Mouse (Mus musculus) heart, adult 2 months (tissue): ENCODE results near the gene Rho. TPM values are rescaled to one million over a fixed set of nuclear protein-coding genes. Genes with fewer than 3 reads are reported as not detected.

Source experiments
- DNase-seq, 2 experiments: peaks; one replicate each; pipeline ENCODE4 v3.0.0; 2021
- H3K27ac ChIP-seq: fragments of 200-600 bp; 2 replicates; pipeline ENCODE4 v1.8.1; 2022
- H3K27me3 ChIP-seq: fragments of 200-500 bp; 2 replicates; pipeline ENCODE4 v1.6.1; 2012; ENCODE audit warnings: mild to moderate bottlenecking, low read length, inconsistent platforms, mixed read lengths; ENCODE audit not compliant: control insufficient read depth, insufficient read depth
- H3K36me3 ChIP-seq: fragments of 200-500 bp; 2 replicates; pipeline ENCODE4 v1.6.1; 2012; ENCODE audit warnings: low read length, inconsistent platforms; ENCODE audit not compliant: control insufficient read depth, insufficient read depth
- H3K4me1 ChIP-seq: fragments of 200-500 bp; 2 replicates; pipeline ENCODE4 v1.6.1; 2011; ENCODE audit warnings: low read length; ENCODE audit not compliant: control insufficient read depth, insufficient read depth
- H3K4me3 ChIP-seq: fragments of 200-600 bp; 2 replicates; pipeline ENCODE4 v1.8.1; 2022
- H3K79me2 ChIP-seq: fragments of 200-500 bp; replicated peaks from 2 replicates; pipeline ENCODE4 v1.6.1; 2012; ENCODE audit warnings: mild to moderate bottlenecking, inconsistent platforms, low read length, moderate library complexity, mixed read lengths; ENCODE audit not compliant: control insufficient read depth, insufficient read depth
- H3K9ac ChIP-seq: fragments of 200-500 bp; 2 replicates; pipeline ENCODE4 v1.6.1; 2012; ENCODE audit warnings: low read depth, mild to moderate bottlenecking, control low read depth, inconsistent platforms, low read length, mixed read lengths
- CTCF ChIP-seq: fragments of 200-600 bp; IDR thresholded peaks from 2 replicates; pipeline ENCODE4 v1.8.1; 2022; ENCODE audit warnings: antibody characterized with exemption, mild to moderate bottlenecking, moderate library complexity
- EP300 ChIP-seq: fragments of 200-500 bp; IDR thresholded peaks from 2 replicates; pipeline ENCODE4 v1.6.1; 2011; ENCODE audit warnings: low read depth, low read length, control low read depth; ENCODE audit not compliant: insufficient read depth
- POLR2A ChIP-seq: fragments of 200-500 bp; IDR thresholded peaks from 2 replicates; pipeline ENCODE4 v1.6.1; 2011; ENCODE audit warnings: mild to moderate bottlenecking, low read depth, low read length, control low read depth; ENCODE audit not compliant: insufficient read depth
- WGBS: fragments of 180-500 bp; shearing (Covaris S2); methylation state at CpG from one replicate; pipeline ENCODE4 v1.1.7; 2018; 5-methylcytosine and 5-hydroxymethylcytosine counted together
- intact Hi-C: fragments of 180-260 bp; cut with DNase I; formaldehyde crosslinking; loops from one replicate; pipeline ENCODE4 v1.15.1; 2025
- polyA plus RNA-seq: library from polyadenylated mRNA; depleted of rRNA; stranded (reverse); fragments of >200 nt; gene quantifications from 2 replicates; pipeline ENCODE4 v1.2.3, GENCODE M21; 2012
- total RNA-seq, 2 experiments: library from RNA; stranded (reverse); gene quantifications; 2 replicates each; pipeline ENCODE4 v1.2.3; 2021

Gene Rho
- total and polyA plus RNA-seq, 3 experiments, result 0.23 to 1.3 TPM; not detected in 1

- H3K36me3 ChIP-seq, result no peaks in the 10 kb centered on the region
- H3K27ac ChIP-seq, result no peak overlapping the region; the same call in 1 of the 2 replicates
- 39% methylated on average over 5 of the region's 5 CpGs for WGBS
- peaks cover 29% of the 10 kb centered on the region for H3K4me1 ChIP-seq
- H3K79me2 ChIP-seq, result no peaks in the 10 kb centered on the region
- H3K9ac ChIP-seq, result no peak overlapping the region
- no peak overlapping the region for H3K4me3 ChIP-seq
- DNase-seq, result no peak
- H3K27me3 ChIP-seq, result no peaks in the 10 kb centered on the region
- intact Hi-C loops, result no loop called here
- no peak for TF ChIP-seq POLR2A
- TF ChIP-seq EP300, result no peak
- no peak for TF ChIP-seq CTCF
These were observed 14.9 kb upstream of the Rho start for GRCm38 (mm10) chr6:115916611-115917010.

- Histone ChIP-seq H3K27me3 (no peaks in the 10 kb centered on the region), H3K36me3 (no peaks in the 10 kb centered on the region), H3K4me3 (no peak overlapping the region), H3K9ac (no peak overlapping the region), H3K27ac (no peak overlapping the region; the same call in 1 of the 2 replicates), H3K4me1 (peaks cover 21% of the 10 kb centered on the region), H3K79me2 (no peaks in the 10 kb centered on the region)
- intact Hi-C loops, result no loop called here
- TF ChIP-seq POLR2A (no peak), CTCF (no peak), EP300 (no peak)
- 95% methylated on average over 1 of the region's 1 CpGs for WGBS
- no peak for DNase-seq
These were observed 12.9 kb upstream of the Rho start for GRCm38 (mm10) chr6:115918615-115919014.

- H3K27me3 ChIP-seq, result no peaks in the 10 kb centered on the region
- intact Hi-C loops, result no loop called here
- 65% methylated on average over 5 of the region's 5 CpGs for WGBS
- H3K79me2 ChIP-seq, result no peaks in the 10 kb centered on the region
- DNase-seq, result no peak
- peaks cover 17% of the 10 kb centered on the region for H3K4me1 ChIP-seq
- H3K36me3 ChIP-seq, result no peaks in the 10 kb centered on the region
- H3K9ac ChIP-seq, result no peak overlapping the region
- H3K27ac ChIP-seq, result no peak overlapping the region; the same call in 1 of the 2 replicates
- TF ChIP-seq EP300, result no peak
- TF ChIP-seq CTCF, result no peak
- TF ChIP-seq POLR2A, result no peak
- no peak overlapping the region for H3K4me3 ChIP-seq
These were observed 11.7 kb upstream of the Rho start for GRCm38 (mm10) chr6:115919876-115920275.

GRCm38 (mm10) chr6:115924829-115925228 lies 6.7 kb upstream of the Rho start:
- Histone ChIP-seq H3K4me1 (peaks cover 7% of the 10 kb centered on the region), H3K79me2 (no peaks in the 10 kb centered on the region), H3K27ac (no peak overlapping the region), H3K36me3 (no peaks in the 10 kb centered on the region), H3K9ac (no peak overlapping the region), H3K27me3 (no peaks in the 10 kb centered on the region), H3K4me3 (no peak overlapping the region)
- 47% methylated on average over 6 of the region's 6 CpGs for WGBS
- intact Hi-C loops, result no loop called here
- TF ChIP-seq CTCF, result no peak
- no peak for TF ChIP-seq EP300
- TF ChIP-seq POLR2A, result no peak
- no peak for DNase-seq

- Histone ChIP-seq H3K4me1 (peaks cover 4% of the 10 kb centered on the region; the same call in 1 of the 2 replicates), H3K36me3 (no peaks in the 10 kb centered on the region), H3K9ac (no peak overlapping the region), H3K4me3 (no peak overlapping the region), H3K27me3 (no peaks in the 10 kb centered on the region), H3K79me2 (no peaks in the 10 kb centered on the region), H3K27ac (no peak overlapping the region)
- intact Hi-C loops, result no loop called here
- WGBS, result 90% methylated on average over 10 of the region's 10 CpGs
- DNase-seq, result no peak
- TF ChIP-seq POLR2A (no peak), CTCF (no peak), EP300 (no peak)
These were observed 5.1 kb upstream of the Rho start for GRCm38 (mm10) chr6:115926416-115926815.

GRCm38 (mm10) chr6:115927292-115928242 lies 4.0 kb upstream of the Rho start:
- H3K4me1 ChIP-seq, result peaks cover 4% of the 10 kb centered on the region; the same call in 1 of the 2 replicates
- H3K27me3 ChIP-seq, result no peaks in the 10 kb centered on the region
- H3K9ac ChIP-seq, result no peak overlapping the region
- TF ChIP-seq POLR2A, result no peak
- intact Hi-C loops, result no loop called here
- no peak overlapping the region for H3K27ac ChIP-seq
- no peak for DNase-seq
- no peaks in the 10 kb centered on the region for H3K36me3 ChIP-seq
- no peaks in the 10 kb centered on the region for H3K79me2 ChIP-seq
- no peak overlapping the region for H3K4me3 ChIP-seq
- 69% methylated on average over 10 of the region's 10 CpGs for WGBS
